In the genomic region with DNA sequence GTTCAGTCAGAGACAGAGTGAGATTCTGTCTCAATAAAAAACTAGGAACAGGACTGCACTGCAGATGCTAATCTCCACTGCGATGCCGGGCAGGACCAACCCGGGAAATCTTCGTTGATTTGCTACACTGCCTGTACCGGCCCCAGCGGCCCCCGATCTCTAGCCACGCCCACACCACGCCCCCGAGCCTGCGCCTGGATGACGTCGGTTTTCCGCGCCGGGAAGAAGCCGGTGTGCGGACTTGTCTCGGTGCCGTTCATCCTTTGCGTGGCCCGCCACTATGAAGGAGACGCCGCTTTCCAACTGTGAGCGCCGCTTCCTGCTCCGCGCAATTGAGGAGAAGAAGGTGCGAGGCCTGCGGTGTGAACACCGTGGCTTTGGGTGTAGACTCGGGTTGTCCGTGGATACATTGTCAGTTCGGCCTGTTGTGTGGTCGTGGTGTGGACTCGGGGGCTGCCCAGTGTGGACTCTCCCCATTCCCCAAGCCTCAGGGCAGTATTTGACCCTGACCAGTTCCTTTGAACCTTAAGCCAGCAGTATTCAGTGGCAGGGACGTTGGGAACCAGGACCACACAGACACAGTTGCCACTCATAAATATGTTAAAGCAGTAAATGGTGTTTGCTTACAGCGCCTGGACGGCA, we compare ENCODE assay signal across 8 mouse cellular contexts. TPM values are rescaled to one million over a fixed set of nuclear protein-coding genes. Genes with fewer than 3 reads are reported as not detected.
DNase-seq lines count a peak whose midpoint lies in the region; ATAC-seq lines count a peak whose summit lies in the region.

Gene Exosc9 (plus strand): TSS at position 201 of the 642 bp plus-strand sequence.

- peak within 1 kb of the TSS; percentile 47 for H3K9ac ChIP-seq in intestine, embryonic 14.5 days (ENCODE audit: low read length)

- peak within 1 kb of the TSS; percentile 93 for H3K4me2 ChIP-seq in intestine, embryonic 14.5 days (ENCODE audit: low read length)

- peak; percentile 84 for DNase-seq in adipocyte (ENCODE audit: low spot score)
- peak; percentile 94 for DNase-seq in embryo, embryonic 10 days (ENCODE audit: low spot score)
- peak; percentile 92 for DNase-seq in gastrocnemius, postnatal 14 days
- DNase-seq in intestine, embryonic 14.5 days (ENCODE audit: low spot score) = peak; percentile 100
- DNase-seq in left cerebral cortex, postnatal 14 days (ENCODE audit: low spot score in 2 of 2) = peak; percentile 94 to 97
- DNase-seq in mesoderm, embryonic 11.5 days (ENCODE audit: low read depth, low spot score) = peak; percentile 91
- peak; percentile 92 to 94 for DNase-seq in right cerebral cortex, postnatal 36 days (ENCODE audit: low spot score in 2 of 2)
- DNase-seq in yolk sac, embryonic 10.5 days (ENCODE audit: low spot score) = peak; percentile 93

- no peaks in the 10 kb centered on the region for H3K27me3 ChIP-seq in intestine, embryonic 14.5 days (replicated peaks; ENCODE audit: control insufficient read depth, insufficient read depth, low read length)

- peaks cover 38% of the 10 kb centered on the region for H3K36me3 ChIP-seq in intestine, embryonic 14.5 days (ENCODE audit: control insufficient read depth, insufficient read depth, low read length)

- no peaks in the 10 kb centered on the region for H3K9me3 ChIP-seq in intestine, embryonic 14.5 days (ENCODE audit: control insufficient read depth, low read length)

- H3K4me1 ChIP-seq in intestine, embryonic 14.5 days (replicated peaks; ENCODE audit: control insufficient read depth, insufficient read depth, low read length) = peaks cover 9% of the 10 kb centered on the region

- ATAC-seq in intestine, embryonic 14.5 days (replicated peaks; ENCODE audit: low FRiP score, low TSS enrichment, low read depth) = peak; percentile 96

- H3K27ac ChIP-seq in intestine, embryonic 14.5 days (ENCODE audit: low read depth) = peak within 1 kb of the TSS; percentile 40

- H3K4me3 ChIP-seq in intestine, embryonic 14.5 days (ENCODE audit: low read depth, low read length) = peak within 1 kb of the TSS; percentile 65

- under 1% methylated on average over 39 of the region's 39 CpGs for WGBS in intestine, embryonic 14.5 days

- intact Hi-C loops in gastrocnemius, postnatal 14 days (cut with DNase I; ENCODE audit: low total_unique reads) = no loop called here
- intact Hi-C loops in left cerebral cortex, postnatal 14 days (cut with DNase I) = loop anchor here (2.0 kb wide), 1 partner anchor 18 kb away; no protein-coding TSS in a partner anchor

RNA-seq across cellular contexts. Expression of gene Exosc9, which starts in this region (rescaled TPM):
- total RNA-seq in gastrocnemius, postnatal 14 days (2021) = 10 to 100 TPM; 17.0 to 18.3 TPM
- polyA plus RNA-seq in intestine, embryonic 14.5 days (2014; fragmentation: Nextera tagmentation; extraction: Ambion mirVana) = 60.7 and 62.1 TPM in 2 replicates
- total RNA-seq in left cerebral cortex, postnatal 14 days (2021) = 10 to 100 TPM; 40.6 to 45.7 TPM

Comparison
In these comparisons a context has a peak if more than half of its experiments do, and no peak if none do; other contexts are left out.
1. Peak in every context shown above with its lines: DNase-seq, ATAC-seq, H3K4me3 ChIP-seq and H3K27ac ChIP-seq.